Mouse (Mus musculus) neural tube, embryonic 12.5 days (tissue): ENCODE results near the gene Crlf2. TPM values are rescaled to one million over a fixed set of nuclear protein-coding genes. Genes with fewer than 3 reads are reported as not detected.

Experiments used
- ATAC-seq: fragments of 200-750 bp; cut with Nextera tagmentation; 2 replicates; pipeline ENCODE4 v1.8.0; 2017; ENCODE audit warnings: low read depth, mild to moderate bottlenecking, moderate TSS enrichment, moderate library complexity; ENCODE audit not compliant: low FRiP score
- H3K27ac ChIP-seq: fragments of 300-500 bp; sonication (generic); 2 replicates; pipeline ENCODE4 v1.5.1; 2016
- H3K27me3 ChIP-seq: fragments of 300-500 bp; sonication (generic); replicated peaks from 2 replicates; pipeline ENCODE4 v1.6.1; 2016; ENCODE audit warnings: mild to moderate bottlenecking
- H3K36me3 ChIP-seq: fragments of 300-500 bp; sonication (generic); 2 replicates; pipeline ENCODE4 v1.6.1; 2016; ENCODE audit warnings: mild to moderate bottlenecking
- H3K4me1 ChIP-seq: fragments of 300-500 bp; sonication (generic); 2 replicates; pipeline ENCODE4 v1.6.1; 2016
- H3K4me2 ChIP-seq: fragments of 300-500 bp; sonication (generic); replicated peaks from 2 replicates; pipeline ENCODE4 v1.6.1; 2016; ENCODE audit warnings: mild to moderate bottlenecking
- H3K4me3 ChIP-seq: fragments of 300-500 bp; sonication (generic); 2 replicates; pipeline ENCODE4 v1.5.1; 2016
- H3K9ac ChIP-seq: fragments of 300-500 bp; sonication (generic); 2 replicates; pipeline ENCODE4 v1.6.1; 2016; ENCODE audit warnings: mild to moderate bottlenecking
- H3K9me3 ChIP-seq: fragments of 300-500 bp; sonication (generic); 2 replicates; pipeline ENCODE4 v1.6.1; 2016; ENCODE audit warnings: mild to moderate bottlenecking
- WGBS: fragments of 180-500 bp; shearing (Covaris S2); methylation state at CpG from one replicate; pipeline ENCODE4 v1.1.7; 2016; 5-methylcytosine and 5-hydroxymethylcytosine counted together
- polyA plus RNA-seq: library from polyadenylated mRNA; unstranded; fragments of >200 nt; fragmentation: Nextera tagmentation; extraction: Ambion mirVana; gene quantifications from 2 replicates; pipeline ENCODE4 v1.2.1, GENCODE M21; 2016

Crlf2 gene
- polyA plus RNA-seq, 1 experiment from 2014 or later, result 9.5 TPM

- peaks cover 63% of the 10 kb centered on the region for H3K9me3 ChIP-seq
- no peak overlapping the region for H3K4me3 ChIP-seq
- 81% methylated on average over 24 of the region's 26 CpGs for WGBS
- ATAC-seq, result no peak
- H3K36me3 ChIP-seq, result peaks cover 44% of the 10 kb centered on the region
- no peak overlapping the region for H3K4me2 ChIP-seq
- no peak overlapping the region for H3K27ac ChIP-seq
- no peak overlapping the region for H3K9ac ChIP-seq
- H3K27me3 ChIP-seq, result no peaks in the 10 kb centered on the region
- H3K4me1 ChIP-seq, result no peaks in the 10 kb centered on the region
These were observed 3.5 kb downstream of the Crlf2 start for GRCm38 (mm10) chr5:109555236-109555675.

GRCm38 (mm10) chr5:109554091-109555050, 4.4 kb downstream of the Crlf2 start:
- ATAC-seq, result no peak
- WGBS, result 88% methylated on average over 30 of the region's 30 CpGs
- peaks cover 67% of the 10 kb centered on the region for H3K9me3 ChIP-seq

GRCm38 (mm10) chr5:109553160-109553930, 5.4 kb downstream of the Crlf2 start:
- Histone ChIP-seq H3K9me3 (peaks cover 67% of the 10 kb centered on the region), H3K4me1 (no peaks in the 10 kb centered on the region), H3K36me3 (peaks cover 44% of the 10 kb centered on the region), H3K27ac (no peak overlapping the region), H3K27me3 (no peaks in the 10 kb centered on the region), H3K4me2 (no peak overlapping the region), H3K9ac (no peak overlapping the region), H3K4me3 (no peak overlapping the region)
- 69% methylated on average over 18 of the region's 18 CpGs for WGBS
- no peak for ATAC-seq

More at GRCm38 (mm10) chr5:109554091-109555050, 4.4 kb downstream of the Crlf2 start:
- Histone ChIP-seq H3K4me2 (no peak overlapping the region), H3K27ac (no peak overlapping the region), H3K4me1 (no peaks in the 10 kb centered on the region), H3K9ac (no peak overlapping the region), H3K36me3 (peaks cover 44% of the 10 kb centered on the region), H3K27me3 (no peaks in the 10 kb centered on the region), H3K4me3 (no peak overlapping the region)

GRCm38 (mm10) chr5:109552541-109552940, 6.3 kb downstream of the Crlf2 start:
- no peaks in the 10 kb centered on the region for H3K27me3 ChIP-seq
- no peaks in the 10 kb centered on the region for H3K4me1 ChIP-seq
- WGBS, result 77% methylated on average over 15 of the region's 15 CpGs
- H3K9me3 ChIP-seq, result peaks cover 67% of the 10 kb centered on the region
- peaks cover 44% of the 10 kb centered on the region for H3K36me3 ChIP-seq
- ATAC-seq, result no peak
- no peak overlapping the region for H3K4me3 ChIP-seq
- H3K27ac ChIP-seq, result no peak overlapping the region
- no peak overlapping the region for H3K4me2 ChIP-seq
- no peak overlapping the region for H3K9ac ChIP-seq

GRCm38 (mm10) chr5:109552116-109552515, 6.7 kb downstream of the Crlf2 start:
- Histone ChIP-seq H3K9ac (no peak overlapping the region), H3K36me3 (peaks cover 44% of the 10 kb centered on the region), H3K4me3 (no peak overlapping the region), H3K9me3 (peaks cover 67% of the 10 kb centered on the region), H3K4me2 (no peak overlapping the region), H3K4me1 (no peaks in the 10 kb centered on the region), H3K27me3 (no peaks in the 10 kb centered on the region), H3K27ac (no peak overlapping the region)
- ATAC-seq, result no peak
- 82% methylated on average over 13 of the region's 13 CpGs for WGBS

GRCm38 (mm10) chr5:109551041-109551765, 7.6 kb downstream of the Crlf2 start:
- peaks cover 62% of the 10 kb centered on the region for H3K9me3 ChIP-seq
- H3K36me3 ChIP-seq, result peaks cover 43% of the 10 kb centered on the region
- WGBS, result 90% methylated on average over 25 of the region's 25 CpGs
- no peaks in the 10 kb centered on the region for H3K4me1 ChIP-seq
- H3K4me3 ChIP-seq, result no peak overlapping the region
- H3K4me2 ChIP-seq, result no peak overlapping the region
- no peak overlapping the region for H3K27ac ChIP-seq
- H3K9ac ChIP-seq, result no peak overlapping the region
- H3K27me3 ChIP-seq, result no peaks in the 10 kb centered on the region
- no peak for ATAC-seq

- Histone ChIP-seq H3K9ac (no peak overlapping the region), H3K9me3 (peaks cover 54% of the 10 kb centered on the region), H3K36me3 (peaks cover 35% of the 10 kb centered on the region), H3K4me2 (no peak overlapping the region), H3K27me3 (no peaks in the 10 kb centered on the region), H3K4me1 (no peaks in the 10 kb centered on the region), H3K4me3 (no peak overlapping the region), H3K27ac (no peak overlapping the region)
- WGBS, result 85% methylated on average over 34 of the region's 36 CpGs
- ATAC-seq, result no peak
These were observed 8.4 kb downstream of the Crlf2 start for GRCm38 (mm10) chr5:109550225-109550935.

GRCm38 (mm10) chr5:109548712-109549111, 10.1 kb downstream of the Crlf2 start:
- H3K4me1 ChIP-seq, result no peaks in the 10 kb centered on the region
- peaks cover 18% of the 10 kb centered on the region for H3K36me3 ChIP-seq
- no peak for ATAC-seq
- H3K4me3 ChIP-seq, result no peak overlapping the region
- no peak overlapping the region for H3K9ac ChIP-seq
- WGBS, result 68% methylated on average over 9 of the region's 9 CpGs
- H3K27ac ChIP-seq, result no peak overlapping the region
- no peak overlapping the region for H3K4me2 ChIP-seq
- no peaks in the 10 kb centered on the region for H3K27me3 ChIP-seq
- peaks cover 37% of the 10 kb centered on the region for H3K9me3 ChIP-seq

GRCm38 (mm10) chr5:109547112-109547511, 11.7 kb downstream of the Crlf2 start:
- WGBS, result 71% methylated on average over 2 of the region's 2 CpGs
- Histone ChIP-seq H3K27ac (no peak overlapping the region), H3K27me3 (no peaks in the 10 kb centered on the region), H3K4me3 (no peak overlapping the region), H3K36me3 (peaks cover 8% of the 10 kb centered on the region), H3K9me3 (peaks cover 21% of the 10 kb centered on the region), H3K4me1 (no peaks in the 10 kb centered on the region), H3K9ac (no peak overlapping the region), H3K4me2 (no peak overlapping the region)
- ATAC-seq, result no peak

- Histone ChIP-seq H3K9me3 (no peaks in the 10 kb centered on the region), H3K4me2 (no peak overlapping the region), H3K27ac (no peak overlapping the region), H3K36me3 (no peaks in the 10 kb centered on the region), H3K9ac (no peak overlapping the region), H3K27me3 (no peaks in the 10 kb centered on the region), H3K4me3 (no peak overlapping the region), H3K4me1 (no peaks in the 10 kb centered on the region)
- ATAC-seq, result no peak
These were observed 49.1 kb downstream of the Crlf2 start for GRCm38 (mm10) chr5:109509679-109510078.

GRCm38 (mm10) chr5:109506729-109507128, 52.1 kb downstream of the Crlf2 start:
- 4% methylated on average over 1 of the region's 1 CpGs for WGBS

More at GRCm38 (mm10) chr5:109506729-109507128, 52.1 kb downstream of the Crlf2 start:
- Histone ChIP-seq H3K27ac (no peak overlapping the region), H3K27me3 (no peaks in the 10 kb centered on the region), H3K4me3 (no peak overlapping the region), H3K4me1 (no peaks in the 10 kb centered on the region), H3K9ac (no peak overlapping the region), H3K36me3 (no peaks in the 10 kb centered on the region), H3K9me3 (peaks cover 16% of the 10 kb centered on the region; the same call in 1 of the 2 replicates), H3K4me2 (no peak overlapping the region)
- no peak for ATAC-seq
